Mouse (Mus musculus) neural tube, embryonic 10.5 days (tissue): ENCODE data around the gene Ror1.

Source experiments
- DNase-seq: peaks from one replicate; pipeline ENCODE4 v3.0.0-alpha.2; 2017; ENCODE audit warnings: low spot score; ENCODE audit errors: extremely low spot score

Ror1 gene

GRCm38 (mm10) chr4:100209106-100209505 lies 113.5 kb downstream of the Ror1 start:
- DNase-seq: no peak

- DNase-seq: no peak
Measured at GRCm38 (mm10) chr4:100211331-100211730, 115.7 kb downstream of the Ror1 start.

GRCm38 (mm10) chr4:100214324-100215215 lies 119.0 kb downstream of the Ror1 start:
- peak; percentile 49 for DNase-seq

- DNase-seq: no peak
Measured at GRCm38 (mm10) chr4:100216587-100216986, 121.0 kb downstream of the Ror1 start.

- DNase-seq: no peak
Measured at GRCm38 (mm10) chr4:100219026-100219425, 123.4 kb downstream of the Ror1 start.

- DNase-seq: no peak
Measured at GRCm38 (mm10) chr4:100219599-100219998, 124.0 kb downstream of the Ror1 start.

GRCm38 (mm10) chr4:100221978-100222737 lies 126.6 kb downstream of the Ror1 start:
- no peak for DNase-seq

- DNase-seq: peak; percentile 49
Measured at GRCm38 (mm10) chr4:100223532-100223931, 127.9 kb downstream of the Ror1 start.

- DNase-seq: no peak
Measured at GRCm38 (mm10) chr4:100223965-100224364, 128.4 kb downstream of the Ror1 start.

- no peak for DNase-seq
Measured at GRCm38 (mm10) chr4:100226619-100227018, 131.0 kb downstream of the Ror1 start.

- no peak for DNase-seq
Measured at GRCm38 (mm10) chr4:100228106-100228505, 132.5 kb downstream of the Ror1 start.

GRCm38 (mm10) chr4:100230245-100230644 lies 134.7 kb downstream of the Ror1 start:
- DNase-seq: no peak

GRCm38 (mm10) chr4:100230963-100231362 lies 135.4 kb downstream of the Ror1 start:
- no peak for DNase-seq

GRCm38 (mm10) chr4:100231906-100232305 lies 136.3 kb downstream of the Ror1 start:
- no peak for DNase-seq

GRCm38 (mm10) chr4:100232541-100232940 lies 136.9 kb downstream of the Ror1 start:
- no peak for DNase-seq

GRCm38 (mm10) chr4:100233770-100234169 lies 138.2 kb downstream of the Ror1 start:
- no peak for DNase-seq

- no peak for DNase-seq
Measured at GRCm38 (mm10) chr4:100236339-100236738, 140.7 kb downstream of the Ror1 start.

- DNase-seq: no peak
Measured at GRCm38 (mm10) chr4:100242061-100242756, 146.6 kb downstream of the Ror1 start.

- DNase-seq: no peak
Measured at GRCm38 (mm10) chr4:100244250-100244649, 148.7 kb downstream of the Ror1 start.

- no peak for DNase-seq
Measured at GRCm38 (mm10) chr4:100244701-100245100, 149.1 kb downstream of the Ror1 start.

GRCm38 (mm10) chr4:100247826-100248225 lies 152.2 kb downstream of the Ror1 start:
- no peak for DNase-seq

GRCm38 (mm10) chr4:100248273-100248672 lies 152.7 kb downstream of the Ror1 start:
- DNase-seq: no peak
